In genomic region chr17:3436841-3437515, GRCm38 (mm10) we compare ENCODE assay signal across 26 mouse cellular contexts.
DNase-seq lines count a peak whose midpoint lies in the region; ATAC-seq and TF ChIP-seq lines count a peak whose summit lies in the region.
"Had no signal": no experiment of that assay in that cellular context is flagged by ENCODE, and none has a peak within 500 bp of the region (broad histone marks: within the 10 kb centered on the region; RNA-seq: fewer than 3 reads in every experiment).

No protein-coding gene starts in this region.

- ATAC-seq in lung, embryonic 14.5 days (ENCODE audit: insufficient read depth): peak; percentile 47
- no peak for ATAC-seq in embryonic facial prominence, embryonic 14.5 days (ENCODE audit: low read depth)
- ATAC-seq: intestine, postnatal 0 days had no signal

- H3K4me3 ChIP-seq in lung, embryonic 14.5 days (ENCODE audit: low read depth, low read length): no peak overlapping the region
- no peak overlapping the region for H3K4me3 ChIP-seq in embryonic facial prominence, embryonic 14.5 days (ENCODE audit: low read depth, low read length)
- H3K4me3 ChIP-seq: forebrain, embryonic 10.5 days; hindbrain, embryonic 10.5 days; kidney, embryonic 15.5 days; liver, embryonic 13.5 days; megakaryocyte, embryonic 14.5 days; neural tube, embryonic 13.5 days had no signal

- no peaks in the 10 kb centered on the region for H3K4me1 ChIP-seq in lung, embryonic 14.5 days (ENCODE audit: insufficient read depth)
- H3K4me1 ChIP-seq in embryonic facial prominence, embryonic 14.5 days (ENCODE audit: control insufficient read depth, insufficient read depth, low read length): 0 out of 2 replicates have a peak, but pooled peaks cover 6% of the 10 kb centered on the region
- H3K4me1 ChIP-seq: liver, embryonic 13.5 days; megakaryocyte, embryonic 14.5 days; neural tube, embryonic 13.5 days had no signal

- intact Hi-C loops in heart, postnatal 36 days (cut with DNase I): no loop called here

- WGBS in lung, embryonic 14.5 days: 65% methylated on average over 12 of the region's 12 CpGs
- 53% methylated on average over 12 of the region's 12 CpGs for WGBS in embryonic facial prominence, embryonic 14.5 days

- no peak overlapping the region for H3K9ac ChIP-seq in lung, embryonic 14.5 days
- no peak overlapping the region for H3K9ac ChIP-seq in embryonic facial prominence, embryonic 14.5 days (ENCODE audit: low read depth, low read length)
- H3K9ac ChIP-seq: kidney, embryonic 15.5 days; liver, embryonic 13.5 days; neural tube, embryonic 13.5 days had no signal

- no peaks in the 10 kb centered on the region for H3K9me3 ChIP-seq in lung, embryonic 14.5 days (ENCODE audit: low read depth, low read length)
- no peaks in the 10 kb centered on the region for H3K9me3 ChIP-seq in embryonic facial prominence, embryonic 14.5 days (ENCODE audit: control insufficient read depth, low read length)
- H3K9me3 ChIP-seq: forebrain, embryonic 10.5 days; hindbrain, embryonic 10.5 days; kidney, embryonic 15.5 days; liver, embryonic 13.5 days; megakaryocyte, embryonic 14.5 days; neural tube, embryonic 13.5 days had no signal

- TF ChIP-seq CTCF in lung, embryonic 14.5 days (IDR thresholded peaks at IDR 0.05; ENCODE audit: low read depth): no peak

- no peak overlapping the region for H3K4me2 ChIP-seq in lung, embryonic 14.5 days
- H3K4me2 ChIP-seq in embryonic facial prominence, embryonic 14.5 days (ENCODE audit: low read depth, low read length): no peak overlapping the region
- H3K4me2 ChIP-seq: heart, embryonic 11.5 days; kidney, embryonic 15.5 days; liver, embryonic 13.5 days; neural tube, embryonic 13.5 days had no signal

- H3K27me3 ChIP-seq in lung, embryonic 14.5 days (ENCODE audit: insufficient read depth, low read length): no peaks in the 10 kb centered on the region
- no peaks in the 10 kb centered on the region for H3K27me3 ChIP-seq in embryonic facial prominence, embryonic 14.5 days (replicated peaks; ENCODE audit: control insufficient read depth, insufficient read depth, low read length)
- H3K27me3 ChIP-seq: kidney, embryonic 15.5 days; liver, embryonic 13.5 days; neural tube, embryonic 13.5 days had no signal

- H3K27ac ChIP-seq in lung, embryonic 14.5 days (ENCODE audit: low read depth): no peak overlapping the region
- H3K27ac ChIP-seq in embryonic facial prominence, embryonic 14.5 days (replicated peaks; ENCODE audit: low read depth, low read length): no peak overlapping the region
- H3K27ac ChIP-seq: forebrain, embryonic 10.5 days; hindbrain, embryonic 10.5 days; kidney, embryonic 15.5 days; liver, embryonic 13.5 days; neural tube, embryonic 13.5 days had no signal

- DNase-seq in embryo, embryonic 10 days (ENCODE audit: low spot score): peak; percentile 31
- DNase-seq in embryo, embryonic 9.5 days (ENCODE audit: extremely low spot score): no peak
- no peak for DNase-seq in lung, embryonic 14.5 days
- no peak for DNase-seq in lung, postnatal 4 days
- peak; percentile 35 for DNase-seq in embryonic facial prominence, embryonic 14.5 days (ENCODE audit: low spot score)
- DNase-seq in heart, postnatal 36 days: no peak
- no peak for DNase-seq in frontal cortex, adult 2 months (ENCODE audit: extremely low spot score in 1 of 2, low spot score in 1 of 2)
- DNase-seq: adrenal gland, postnatal 36 days; cerebellum, adult 11-12 months; gastrocnemius, postnatal 10 days; heart, adult 11 months; kidney, postnatal 36 days; layer of hippocampus, postnatal 36 days; liver, embryonic 13.5 days; lung, adult 2 months; midbrain, embryonic 14.5 days; retina, postnatal 1 day; right cerebral cortex, postnatal 4 days; thymus, postnatal 14 days had no signal

- no peaks in the 10 kb centered on the region for H3K36me3 ChIP-seq in lung, embryonic 14.5 days (ENCODE audit: insufficient read depth)
- peaks cover 34% of the 10 kb centered on the region for H3K36me3 ChIP-seq in embryonic facial prominence, embryonic 14.5 days (ENCODE audit: control insufficient read depth, insufficient read depth, low read length)
- H3K36me3 ChIP-seq: forebrain, embryonic 10.5 days; hindbrain, embryonic 10.5 days; kidney, embryonic 15.5 days; liver, embryonic 13.5 days; neural tube, embryonic 13.5 days had no signal

Comparison
In these comparisons a context has a peak if more than half of its experiments do, and no peak if none do; other contexts are left out.
1. DNase-seq: peak in embryo, embryonic 10 days (single experiment) and embryonic facial prominence, embryonic 14.5 days (single experiment); none in embryo, embryonic 9.5 days (single experiment), lung, embryonic 14.5 days (single experiment), lung, postnatal 4 days (0 of 2), heart, postnatal 36 days (0 of 2) and frontal cortex, adult 2 months (0 of 2).